Mouse (Mus musculus): ENCODE data around the gene Tmem229b. TPM values are rescaled to one million over a fixed set of nuclear protein-coding genes. Genes with fewer than 3 reads are reported as not detected.

Tmem229b gene
- polyA plus RNA-seq, 1 experiment from 2014 or later = 3.9 TPM

GRCm38 (mm10) chr12:79002978-79003377 lies 4.4 kb downstream of the Tmem229b start:
- WGBS = 92% methylated on average over 3 of the region's 3 CpGs

GRCm38 (mm10) chr12:79002406-79002805 lies 5.0 kb downstream of the Tmem229b start:
- no peaks in the 10 kb centered on the region for H3K36me3 ChIP-seq (replicated peaks; ENCODE audit: control insufficient read depth, insufficient read depth, low read depth, low read length)
- H3K27me3 ChIP-seq (ENCODE audit: control insufficient read depth, insufficient read depth, low read length) = peaks cover 11% of the 10 kb centered on the region
- no peak overlapping the region for H3K9ac ChIP-seq (replicated peaks; ENCODE audit: low read length)
- 86% methylated on average over 5 of the region's 5 CpGs for WGBS
- no peak for ATAC-seq (replicated peaks; ENCODE audit: insufficient number of reproducible peaks, low FRiP score, low TSS enrichment, low read depth)
- no peaks in the 10 kb centered on the region for H3K9me3 ChIP-seq (replicated peaks; ENCODE audit: control insufficient read depth, low read length)
- H3K4me1 ChIP-seq (ENCODE audit: control insufficient read depth, insufficient read depth, low read length) = no peaks in the 10 kb centered on the region
- H3K4me2 ChIP-seq (ENCODE audit: low read depth, low read length) = no peak overlapping the region
- DNase-seq (ENCODE audit: low spot score) = no peak
- no peak overlapping the region for H3K27ac ChIP-seq (replicated peaks; ENCODE audit: low read depth, low read length)
- H3K4me3 ChIP-seq (ENCODE audit: low read depth, low read length) = no peak overlapping the region

More at GRCm38 (mm10) chr12:79002978-79003377, 4.4 kb downstream of the Tmem229b start:
- no peaks in the 10 kb centered on the region for H3K9me3 ChIP-seq (replicated peaks; ENCODE audit: control insufficient read depth, low read length)
- H3K9ac ChIP-seq (replicated peaks; ENCODE audit: low read length) = no peak overlapping the region
- no peaks in the 10 kb centered on the region for H3K36me3 ChIP-seq (replicated peaks; ENCODE audit: control insufficient read depth, insufficient read depth, low read depth, low read length)
- peaks cover 11% of the 10 kb centered on the region for H3K27me3 ChIP-seq (ENCODE audit: control insufficient read depth, insufficient read depth, low read length)
- no peak overlapping the region for H3K4me2 ChIP-seq (ENCODE audit: low read depth, low read length)
- H3K4me1 ChIP-seq (ENCODE audit: control insufficient read depth, insufficient read depth, low read length) = no peaks in the 10 kb centered on the region
- no peak for DNase-seq (ENCODE audit: low spot score)
- no peak for ATAC-seq (replicated peaks; ENCODE audit: insufficient number of reproducible peaks, low FRiP score, low TSS enrichment, low read depth)
- no peak overlapping the region for H3K4me3 ChIP-seq (ENCODE audit: low read depth, low read length)
- H3K27ac ChIP-seq (replicated peaks; ENCODE audit: low read depth, low read length) = no peak overlapping the region

- H3K4me2 ChIP-seq (ENCODE audit: low read depth, low read length) = no peak overlapping the region
- H3K4me3 ChIP-seq (ENCODE audit: low read depth, low read length) = no peak overlapping the region
- no peaks in the 10 kb centered on the region for H3K9me3 ChIP-seq (replicated peaks; ENCODE audit: control insufficient read depth, low read length)
- H3K9ac ChIP-seq (replicated peaks; ENCODE audit: low read length) = no peak overlapping the region
- H3K27ac ChIP-seq (replicated peaks; ENCODE audit: low read depth, low read length) = no peak overlapping the region
- H3K36me3 ChIP-seq (replicated peaks; ENCODE audit: control insufficient read depth, insufficient read depth, low read depth, low read length) = no peaks in the 10 kb centered on the region
- no peaks in the 10 kb centered on the region for H3K27me3 ChIP-seq (ENCODE audit: control insufficient read depth, insufficient read depth, low read length)
- 20% methylated on average over 6 of the region's 7 CpGs for WGBS
- DNase-seq (ENCODE audit: low spot score) (no peak), ATAC-seq (replicated peaks; ENCODE audit: insufficient number of reproducible peaks, low FRiP score, low TSS enrichment, low read depth) (no peak)
- no peaks in the 10 kb centered on the region for H3K4me1 ChIP-seq (ENCODE audit: control insufficient read depth, insufficient read depth, low read length)
Observed at GRCm38 (mm10) chr12:78996711-78997110, 10.7 kb downstream of the Tmem229b start.

- ATAC-seq (replicated peaks; ENCODE audit: insufficient number of reproducible peaks, low FRiP score, low TSS enrichment, low read depth) (no peak), DNase-seq (ENCODE audit: low spot score) (no peak)
- WGBS = 75% methylated on average over 4 of the region's 4 CpGs
- Histone ChIP-seq H3K4me1 (ENCODE audit: control insufficient read depth, insufficient read depth, low read length) (no peaks in the 10 kb centered on the region), H3K4me2 (ENCODE audit: low read depth, low read length) (no peak overlapping the region), H3K9ac (replicated peaks; ENCODE audit: low read length) (no peak overlapping the region), H3K27ac (replicated peaks; ENCODE audit: low read depth, low read length) (no peak overlapping the region), H3K9me3 (replicated peaks; ENCODE audit: control insufficient read depth, low read length) (no peaks in the 10 kb centered on the region), H3K27me3 (ENCODE audit: control insufficient read depth, insufficient read depth, low read length) (no peaks in the 10 kb centered on the region), H3K36me3 (replicated peaks; ENCODE audit: control insufficient read depth, insufficient read depth, low read depth, low read length) (no peaks in the 10 kb centered on the region), H3K4me3 (ENCODE audit: low read depth, low read length) (no peak overlapping the region)
Observed at GRCm38 (mm10) chr12:78996271-78996670, 11.2 kb downstream of the Tmem229b start.

- H3K4me2 ChIP-seq (ENCODE audit: low read depth, low read length) = no peak overlapping the region
- H3K4me1 ChIP-seq (ENCODE audit: control insufficient read depth, insufficient read depth, low read length) = no peaks in the 10 kb centered on the region
- no peaks in the 10 kb centered on the region for H3K9me3 ChIP-seq (replicated peaks; ENCODE audit: control insufficient read depth, low read length)
- no peaks in the 10 kb centered on the region for H3K27me3 ChIP-seq (ENCODE audit: control insufficient read depth, insufficient read depth, low read length)
- no peak for ATAC-seq (replicated peaks; ENCODE audit: insufficient number of reproducible peaks, low FRiP score, low TSS enrichment, low read depth)
- DNase-seq (ENCODE audit: low spot score) = no peak
- no peak overlapping the region for H3K9ac ChIP-seq (replicated peaks; ENCODE audit: low read length)
- WGBS = 36% methylated on average over 9 of the region's 9 CpGs
- H3K4me3 ChIP-seq (ENCODE audit: low read depth, low read length) = no peak overlapping the region
- H3K36me3 ChIP-seq (replicated peaks; ENCODE audit: control insufficient read depth, insufficient read depth, low read depth, low read length) = no peaks in the 10 kb centered on the region
- H3K27ac ChIP-seq (replicated peaks; ENCODE audit: low read depth, low read length) = no peak overlapping the region
Observed at GRCm38 (mm10) chr12:78987581-78988081, 19.8 kb downstream of the Tmem229b start.

- H3K4me2 ChIP-seq (ENCODE audit: low read depth, low read length) = no peak overlapping the region
- DNase-seq (ENCODE audit: low spot score) (no peak), ATAC-seq (replicated peaks; ENCODE audit: insufficient number of reproducible peaks, low FRiP score, low TSS enrichment, low read depth) (no peak; the same call in 1 of the 2 replicates)
- no peak overlapping the region for H3K4me3 ChIP-seq (ENCODE audit: low read depth, low read length)
- H3K27ac ChIP-seq (replicated peaks; ENCODE audit: low read depth, low read length) = no peak overlapping the region
- no peaks in the 10 kb centered on the region for H3K4me1 ChIP-seq (ENCODE audit: control insufficient read depth, insufficient read depth, low read length)
- H3K36me3 ChIP-seq (replicated peaks; ENCODE audit: control insufficient read depth, insufficient read depth, low read depth, low read length) = no peaks in the 10 kb centered on the region
- no peaks in the 10 kb centered on the region for H3K27me3 ChIP-seq (ENCODE audit: control insufficient read depth, insufficient read depth, low read length)
- H3K9ac ChIP-seq (replicated peaks; ENCODE audit: low read length) = no peak overlapping the region
- WGBS = 56% methylated on average over 3 of the region's 3 CpGs
- H3K9me3 ChIP-seq (replicated peaks; ENCODE audit: control insufficient read depth, low read length) = no peaks in the 10 kb centered on the region
Observed at GRCm38 (mm10) chr12:78984035-78984432, 23.4 kb downstream of the Tmem229b start.

GRCm38 (mm10) chr12:78983296-78984034 lies 24.0 kb downstream of the Tmem229b start:
- H3K36me3 ChIP-seq (replicated peaks; ENCODE audit: control insufficient read depth, insufficient read depth, low read depth, low read length) = no peaks in the 10 kb centered on the region
- DNase-seq (ENCODE audit: low spot score) (no peak), ATAC-seq (replicated peaks; ENCODE audit: insufficient number of reproducible peaks, low FRiP score, low TSS enrichment, low read depth) (no peak)
- no peaks in the 10 kb centered on the region for H3K27me3 ChIP-seq (ENCODE audit: control insufficient read depth, insufficient read depth, low read length)
- no peaks in the 10 kb centered on the region for H3K9me3 ChIP-seq (replicated peaks; ENCODE audit: control insufficient read depth, low read length)
- no peak overlapping the region for H3K9ac ChIP-seq (replicated peaks; ENCODE audit: low read length)
- no peak overlapping the region for H3K27ac ChIP-seq (replicated peaks; ENCODE audit: low read depth, low read length)
- H3K4me3 ChIP-seq (ENCODE audit: low read depth, low read length) = no peak overlapping the region
- H3K4me2 ChIP-seq (ENCODE audit: low read depth, low read length) = no peak overlapping the region
- no peaks in the 10 kb centered on the region for H3K4me1 ChIP-seq (ENCODE audit: control insufficient read depth, insufficient read depth, low read length)
- WGBS = 82% methylated on average over 9 of the region's 9 CpGs

GRCm38 (mm10) chr12:78981938-78982825 lies 25.2 kb downstream of the Tmem229b start:
- no peak for DNase-seq (ENCODE audit: low spot score)
- Histone ChIP-seq H3K9ac (replicated peaks; ENCODE audit: low read length) (no peak overlapping the region), H3K4me3 (ENCODE audit: low read depth, low read length) (no peak overlapping the region), H3K36me3 (replicated peaks; ENCODE audit: control insufficient read depth, insufficient read depth, low read depth, low read length) (no peaks in the 10 kb centered on the region), H3K27me3 (ENCODE audit: control insufficient read depth, insufficient read depth, low read length) (no peaks in the 10 kb centered on the region), H3K27ac (replicated peaks; ENCODE audit: low read depth, low read length) (no peak overlapping the region), H3K9me3 (replicated peaks; ENCODE audit: control insufficient read depth, low read length) (no peaks in the 10 kb centered on the region), H3K4me1 (ENCODE audit: control insufficient read depth, insufficient read depth, low read length) (no peaks in the 10 kb centered on the region), H3K4me2 (ENCODE audit: low read depth, low read length) (no peak overlapping the region)
- no peak for ATAC-seq (replicated peaks; ENCODE audit: insufficient number of reproducible peaks, low FRiP score, low TSS enrichment, low read depth)
- WGBS = 77% methylated on average over 9 of the region's 9 CpGs
